Mouse (Mus musculus): Measurements from ENCODE around the gene Ltb4r1. TPM values are rescaled to one million over a fixed set of nuclear protein-coding genes. Genes with fewer than 3 reads are reported as not detected.

Ltb4r1 gene
- polyA plus RNA-seq, 1 experiment from 2014 or later: 4.8 TPM

DNA sequence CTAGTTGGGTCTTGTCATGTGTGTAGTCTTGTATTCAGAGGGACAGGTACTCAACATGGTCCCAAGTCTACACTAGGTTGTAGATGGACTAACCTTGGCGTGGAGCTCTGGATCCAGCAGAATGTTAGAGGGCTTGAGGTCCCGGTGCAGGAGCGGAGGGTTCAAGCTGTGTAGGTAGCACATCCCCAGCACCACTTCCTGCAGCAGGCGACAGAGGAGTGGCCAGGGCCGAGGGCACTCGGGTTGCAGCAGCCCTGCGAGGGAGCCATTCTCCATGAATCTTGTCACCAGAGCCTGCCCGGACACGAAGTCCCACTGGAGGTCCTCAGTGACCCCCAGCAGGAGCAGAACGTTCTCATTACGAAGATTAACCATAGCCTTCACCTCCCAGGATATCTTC is 22.0 kb downstream of the Ltb4r1 start:
- 0 out of 2 replicates have a peak, but pooled peaks cover 8% of the 10 kb centered on the region for H3K27me3 ChIP-seq (ENCODE audit: control insufficient read depth, insufficient read depth, low read length)
- 42% methylated on average over 11 of the region's 11 CpGs for WGBS

GRCm38 (mm10) chr14:55788256-55789050 is 22.7 kb downstream of the Ltb4r1 start, which contains the start of gene Ripk3:
Gene Ripk3, minus strand, starts transcription at chr14:55788865.
- H3K36me3 ChIP-seq (ENCODE audit: control insufficient read depth, insufficient read depth, low read length): no peaks in the 10 kb centered on the region
- peak within 1 kb of the TSS; percentile 71 for H3K9ac ChIP-seq (ENCODE audit: low read length)

More for the DNA sequence above, 22.0 kb downstream of the Ltb4r1 start:
- H3K9me3 ChIP-seq (replicated peaks; ENCODE audit: control insufficient read depth, low read length): no peaks in the 10 kb centered on the region
- peak overlapping the region; percentile 51 for H3K4me3 ChIP-seq (replicated peaks; ENCODE audit: low read length)
- H3K27ac ChIP-seq (ENCODE audit: low read length): no peak overlapping the region
- peak overlapping the region; percentile 71; the same call in 1 of the 2 replicates for H3K9ac ChIP-seq (ENCODE audit: low read length)
- H3K36me3 ChIP-seq (ENCODE audit: control insufficient read depth, insufficient read depth, low read length): no peaks in the 10 kb centered on the region
- H3K4me2 ChIP-seq (ENCODE audit: low read depth, low read length): peak overlapping the region; percentile 72
- peaks cover 17% of the 10 kb centered on the region; the same call in 1 of the 2 replicates for H3K4me1 ChIP-seq (ENCODE audit: control insufficient read depth, insufficient read depth, low read length)
- no peak for ATAC-seq (ENCODE audit: insufficient read depth, low FRiP score)

GRCm38 (mm10) chr14:55793461-55793860 is 27.7 kb downstream of the Ltb4r1 start:
- H3K9ac ChIP-seq (ENCODE audit: low read length): no peak overlapping the region
- 50% methylated on average over 2 of the region's 2 CpGs for WGBS
- H3K9me3 ChIP-seq (replicated peaks; ENCODE audit: control insufficient read depth, low read length): no peaks in the 10 kb centered on the region
- ATAC-seq (ENCODE audit: insufficient read depth, low FRiP score): no peak
- H3K4me3 ChIP-seq (replicated peaks; ENCODE audit: low read length): no peak overlapping the region
- no peaks in the 10 kb centered on the region for H3K36me3 ChIP-seq (ENCODE audit: control insufficient read depth, insufficient read depth, low read length)
- peaks cover 2% of the 10 kb centered on the region; the same call in 1 of the 2 replicates for H3K4me1 ChIP-seq (ENCODE audit: control insufficient read depth, insufficient read depth, low read length)
- H3K27me3 ChIP-seq (ENCODE audit: control insufficient read depth, insufficient read depth, low read length): no peaks in the 10 kb centered on the region
- H3K27ac ChIP-seq (ENCODE audit: low read length): no peak overlapping the region
- no peak overlapping the region for H3K4me2 ChIP-seq (ENCODE audit: low read depth, low read length)

More at GRCm38 (mm10) chr14:55788256-55789050, 22.7 kb downstream of the Ltb4r1 start, which contains the start of gene Ripk3:
- H3K4me1 ChIP-seq (ENCODE audit: control insufficient read depth, insufficient read depth, low read length): peaks cover 13% of the 10 kb centered on the region; the same call in 1 of the 2 replicates
- ATAC-seq (ENCODE audit: insufficient read depth, low FRiP score): no peak
- H3K9me3 ChIP-seq (replicated peaks; ENCODE audit: control insufficient read depth, low read length): no peaks in the 10 kb centered on the region
- H3K4me2 ChIP-seq (ENCODE audit: low read depth, low read length): peak within 1 kb of the TSS; percentile 72
- H3K4me3 ChIP-seq (replicated peaks; ENCODE audit: low read length): peak within 1 kb of the TSS; percentile 51
- H3K27me3 ChIP-seq (ENCODE audit: control insufficient read depth, insufficient read depth, low read length): 0 out of 2 replicates have a peak, but pooled peaks cover 8% of the 10 kb centered on the region
- H3K27ac ChIP-seq (ENCODE audit: low read length): no peak within 1 kb of the TSS
- WGBS: 4% methylated on average over 40 of the region's 40 CpGs

GRCm38 (mm10) chr14:55793946-55794345 is 28.2 kb downstream of the Ltb4r1 start:
- no peak overlapping the region for H3K9ac ChIP-seq (ENCODE audit: low read length)
- no peak overlapping the region for H3K4me2 ChIP-seq (ENCODE audit: low read depth, low read length)
- H3K27me3 ChIP-seq (ENCODE audit: control insufficient read depth, insufficient read depth, low read length): no peaks in the 10 kb centered on the region
- no peaks in the 10 kb centered on the region for H3K4me1 ChIP-seq (ENCODE audit: control insufficient read depth, insufficient read depth, low read length)
- H3K4me3 ChIP-seq (replicated peaks; ENCODE audit: low read length): no peak overlapping the region
- no peak for ATAC-seq (ENCODE audit: insufficient read depth, low FRiP score)
- 55% methylated on average over 2 of the region's 2 CpGs for WGBS
- no peaks in the 10 kb centered on the region for H3K36me3 ChIP-seq (ENCODE audit: control insufficient read depth, insufficient read depth, low read length)
- H3K9me3 ChIP-seq (replicated peaks; ENCODE audit: control insufficient read depth, low read length): no peaks in the 10 kb centered on the region
- H3K27ac ChIP-seq (ENCODE audit: low read length): no peak overlapping the region

DNA sequence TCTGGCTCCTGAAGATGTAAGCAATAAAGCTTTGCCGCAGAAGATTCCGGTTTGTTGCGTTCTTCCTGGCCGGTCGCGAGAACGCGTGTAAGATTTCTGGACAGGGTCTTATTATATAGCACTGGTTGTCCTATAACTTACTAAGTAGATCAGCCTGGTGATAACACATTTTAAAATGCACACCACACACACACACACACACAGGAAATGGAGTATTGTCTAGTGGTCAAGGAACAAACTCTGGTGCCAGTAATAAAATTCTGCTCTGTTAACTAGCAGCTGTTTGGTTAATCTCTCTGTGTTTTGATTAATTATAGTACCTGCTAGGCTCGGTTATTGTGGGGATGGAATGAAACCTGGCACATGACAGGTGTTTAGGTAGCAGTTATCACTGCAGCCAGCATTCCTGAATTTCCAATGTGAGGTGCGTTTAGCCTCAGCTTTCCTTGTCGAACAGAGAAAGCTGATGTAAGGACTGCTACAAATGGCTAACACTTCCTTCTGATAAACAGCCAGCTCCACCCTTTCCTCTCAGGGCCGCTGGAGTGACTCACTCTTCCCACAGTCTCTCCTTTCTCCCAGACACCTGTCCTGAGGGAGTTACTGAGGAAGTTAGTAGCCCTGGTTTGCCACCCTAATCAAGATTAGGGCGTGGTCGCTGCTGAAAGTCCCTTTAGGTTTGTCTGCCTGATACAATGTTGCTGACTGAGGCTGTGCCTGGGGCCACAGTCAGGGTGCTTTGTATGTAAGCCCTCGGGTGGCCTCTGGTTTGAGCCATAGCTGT is 29.8 kb downstream of the Ltb4r1 start:
- no peak overlapping the region for H3K9ac ChIP-seq (ENCODE audit: low read length)
- H3K27ac ChIP-seq (ENCODE audit: low read length): peak overlapping the region; percentile 81
- H3K4me3 ChIP-seq (replicated peaks; ENCODE audit: low read length): no peak overlapping the region
- no peaks in the 10 kb centered on the region for H3K4me1 ChIP-seq (ENCODE audit: control insufficient read depth, insufficient read depth, low read length)
- 67% methylated on average over 15 of the region's 15 CpGs for WGBS
- H3K27me3 ChIP-seq (ENCODE audit: control insufficient read depth, insufficient read depth, low read length): no peaks in the 10 kb centered on the region
- H3K36me3 ChIP-seq (ENCODE audit: control insufficient read depth, insufficient read depth, low read length): no peaks in the 10 kb centered on the region
- no peak overlapping the region for H3K4me2 ChIP-seq (ENCODE audit: low read depth, low read length)
- peak; percentile 93 for ATAC-seq (ENCODE audit: insufficient read depth, low FRiP score)
- no peaks in the 10 kb centered on the region for H3K9me3 ChIP-seq (replicated peaks; ENCODE audit: control insufficient read depth, low read length)

- 12% methylated on average over 16 of the region's 16 CpGs for WGBS
- peak overlapping the region; percentile 55 for H3K4me3 ChIP-seq (replicated peaks; ENCODE audit: low read length)
- peak; percentile 69; the same call in 1 of the 2 replicates for ATAC-seq (ENCODE audit: insufficient read depth, low FRiP score)
These were observed 49.1 kb downstream of the Ltb4r1 start for GRCm38 (mm10) chr14:55814885-55815284.

DNA sequence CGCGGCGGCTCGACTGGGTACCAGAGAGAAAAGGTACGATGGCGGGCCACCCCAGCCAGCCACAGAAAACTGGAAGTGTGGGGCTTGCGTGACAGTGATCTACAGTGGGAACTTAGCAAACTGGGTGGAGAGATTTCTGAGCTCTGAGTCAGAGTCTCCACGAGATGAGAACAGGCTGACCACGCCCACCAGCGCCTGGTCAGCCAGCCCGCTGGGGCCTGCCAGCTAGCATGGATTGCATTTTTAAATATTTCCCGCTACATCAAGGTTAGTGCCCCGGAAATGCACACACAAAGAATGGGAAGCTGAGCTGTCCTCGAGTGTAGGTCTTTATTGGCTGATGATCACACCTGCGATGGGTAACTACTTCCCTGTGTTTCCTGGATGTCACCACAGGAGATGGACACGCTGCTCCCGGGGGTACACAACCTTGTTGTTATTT is 49.6 kb downstream of the Ltb4r1 start:
- H3K36me3 ChIP-seq (ENCODE audit: control insufficient read depth, insufficient read depth, low read length): no peaks in the 10 kb centered on the region
- H3K4me3 ChIP-seq (replicated peaks; ENCODE audit: low read length): peak overlapping the region; percentile 55
- H3K9me3 ChIP-seq (replicated peaks; ENCODE audit: control insufficient read depth, low read length): no peaks in the 10 kb centered on the region
- peak overlapping the region; percentile 75 for H3K4me2 ChIP-seq (ENCODE audit: low read depth, low read length)
- peaks cover 4% of the 10 kb centered on the region for H3K4me1 ChIP-seq (ENCODE audit: control insufficient read depth, insufficient read depth, low read length)
- peak; percentile 94 for ATAC-seq (ENCODE audit: insufficient read depth, low FRiP score)
- 19% methylated on average over 17 of the region's 17 CpGs for WGBS
- peak overlapping the region; percentile 69 for H3K9ac ChIP-seq (ENCODE audit: low read length)
- H3K27me3 ChIP-seq (ENCODE audit: control insufficient read depth, insufficient read depth, low read length): no peaks in the 10 kb centered on the region
- H3K27ac ChIP-seq (ENCODE audit: low read length): peak overlapping the region; percentile 64; the same call in 1 of the 2 replicates

More at GRCm38 (mm10) chr14:55814885-55815284, 49.1 kb downstream of the Ltb4r1 start:
- Histone ChIP-seq H3K4me2 (ENCODE audit: low read depth, low read length) (peak overlapping the region; percentile 75), H3K36me3 (ENCODE audit: control insufficient read depth, insufficient read depth, low read length) (no peaks in the 10 kb centered on the region), H3K9ac (ENCODE audit: low read length) (peak overlapping the region; percentile 69), H3K27me3 (ENCODE audit: control insufficient read depth, insufficient read depth, low read length) (no peaks in the 10 kb centered on the region), H3K27ac (ENCODE audit: low read length) (peak overlapping the region; percentile 64; the same call in 1 of the 2 replicates), H3K9me3 (replicated peaks; ENCODE audit: control insufficient read depth, low read length) (no peaks in the 10 kb centered on the region), H3K4me1 (ENCODE audit: control insufficient read depth, insufficient read depth, low read length) (peaks cover 4% of the 10 kb centered on the region)

All from stomach, embryonic 16.5 days (tissue).